Mouse (Mus musculus) neural tube, embryonic 13.5 days (tissue): ENCODE measurements around the gene Gm10190. TPM values are rescaled to one million over a fixed set of nuclear protein-coding genes. Genes with fewer than 3 reads are reported as not detected.

Experiments used
- ATAC-seq: fragments of 200-750 bp; cut with Nextera tagmentation; 2 replicates; pipeline ENCODE4 v1.8.0; 2017; ENCODE audit warnings: low read depth, mild to moderate bottlenecking, moderate TSS enrichment, moderate library complexity
- H3K27ac ChIP-seq: fragments of 300-500 bp; sonication (generic); replicated peaks from 2 replicates; pipeline ENCODE4 v1.5.1; 2015; ENCODE audit warnings: moderate library complexity, mild to moderate bottlenecking, inconsistent platforms
- H3K27me3 ChIP-seq: fragments of 300-500 bp; sonication (generic); 2 replicates; pipeline ENCODE4 v1.6.1; 2015; ENCODE audit warnings: mild to moderate bottlenecking, inconsistent platforms
- H3K36me3 ChIP-seq: fragments of 300-500 bp; sonication (generic); 2 replicates; pipeline ENCODE4 v1.6.1; 2015; ENCODE audit warnings: mild to moderate bottlenecking, inconsistent platforms
- H3K4me1 ChIP-seq: fragments of 300-500 bp; sonication (generic); replicated peaks from 2 replicates; pipeline ENCODE4 v1.6.1; 2015; ENCODE audit warnings: inconsistent platforms
- H3K4me2 ChIP-seq: fragments of 300-500 bp; sonication (generic); 2 replicates; pipeline ENCODE4 v1.6.1; 2015; ENCODE audit warnings: inconsistent platforms, mild to moderate bottlenecking, moderate library complexity
- H3K4me3 ChIP-seq: fragments of 300-500 bp; sonication (generic); 2 replicates; pipeline ENCODE4 v1.5.1; 2015; ENCODE audit warnings: mild to moderate bottlenecking, inconsistent platforms
- H3K9ac ChIP-seq: fragments of 300-500 bp; sonication (generic); 2 replicates; pipeline ENCODE4 v1.6.1; 2015; ENCODE audit warnings: moderate library complexity, mild to moderate bottlenecking, inconsistent platforms
- H3K9me3 ChIP-seq: fragments of 300-500 bp; sonication (generic); 2 replicates; pipeline ENCODE4 v1.6.1; 2016; ENCODE audit warnings: inconsistent platforms
- WGBS: fragments of 180-500 bp; shearing (Covaris S2); methylation state at CpG from one replicate; pipeline ENCODE4 v1.1.7; 2015; 5-methylcytosine and 5-hydroxymethylcytosine counted together
- polyA plus RNA-seq: library from polyadenylated mRNA; unstranded; fragments of >200 nt; fragmentation: Nextera tagmentation; extraction: Ambion mirVana; gene quantifications from 2 replicates; pipeline ENCODE4 v1.2.1, GENCODE M21; 2015

Gene Gm10190
- polyA plus RNA-seq, 1 experiment from 2014 or later, result 1.2 TPM

DNA sequence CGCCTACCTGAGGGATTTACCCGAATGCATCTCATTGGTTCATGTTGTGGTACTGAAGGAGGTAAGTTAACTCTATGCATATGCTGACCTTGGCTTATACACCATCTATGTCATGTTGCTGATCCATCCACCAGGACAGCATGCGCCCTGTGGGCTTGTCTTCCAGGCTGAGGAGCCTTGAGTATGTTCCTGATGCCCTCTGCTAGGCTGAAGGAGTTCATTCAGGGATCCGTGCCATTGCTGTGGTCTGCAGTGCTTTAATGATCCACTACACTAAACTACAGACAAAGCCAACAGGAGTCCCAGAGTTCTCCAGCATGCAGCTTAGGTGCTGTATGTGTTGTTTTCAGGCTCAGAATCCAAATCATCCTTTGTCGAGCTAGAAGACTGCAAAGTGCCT is 6.1 kb downstream of the Gm10190 start:
- Histone ChIP-seq H3K4me3 (no peak overlapping the region), H3K36me3 (no peaks in the 10 kb centered on the region), H3K4me1 (no peaks in the 10 kb centered on the region), H3K4me2 (no peak overlapping the region), H3K27me3 (no peaks in the 10 kb centered on the region), H3K9ac (no peak overlapping the region), H3K27ac (no peak overlapping the region), H3K9me3 (no peaks in the 10 kb centered on the region)
- 93% methylated on average over 5 of the region's 5 CpGs for WGBS
- no peak for ATAC-seq

DNA sequence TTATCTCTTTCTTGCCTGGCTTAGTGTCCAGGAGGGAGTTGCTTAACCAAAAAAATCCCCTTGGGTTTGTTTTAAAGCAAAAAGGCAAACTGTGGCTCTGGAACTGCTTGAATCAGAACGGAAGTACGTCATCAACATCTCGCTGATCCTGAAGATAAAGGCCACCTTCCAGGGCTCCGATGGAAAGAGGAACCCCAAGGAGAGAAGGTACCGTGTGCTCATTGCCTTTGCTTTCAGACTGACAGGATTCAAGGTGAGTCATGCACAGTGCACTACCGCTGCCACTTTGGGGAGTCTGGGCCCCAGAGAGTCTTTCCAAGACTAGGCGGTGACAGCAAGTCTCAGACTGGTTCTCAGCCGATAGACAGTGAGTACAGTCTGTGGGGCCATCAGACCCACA is 13.1 kb downstream of the Gm10190 start:
- H3K4me2 ChIP-seq, result no peak overlapping the region
- H3K9ac ChIP-seq, result no peak overlapping the region
- no peaks in the 10 kb centered on the region for H3K9me3 ChIP-seq
- H3K4me3 ChIP-seq, result no peak overlapping the region
- 91% methylated on average over 8 of the region's 8 CpGs for WGBS
- H3K27ac ChIP-seq, result no peak overlapping the region
- H3K4me1 ChIP-seq, result no peaks in the 10 kb centered on the region
- no peaks in the 10 kb centered on the region for H3K36me3 ChIP-seq
- H3K27me3 ChIP-seq, result no peaks in the 10 kb centered on the region
- no peak for ATAC-seq

DNA sequence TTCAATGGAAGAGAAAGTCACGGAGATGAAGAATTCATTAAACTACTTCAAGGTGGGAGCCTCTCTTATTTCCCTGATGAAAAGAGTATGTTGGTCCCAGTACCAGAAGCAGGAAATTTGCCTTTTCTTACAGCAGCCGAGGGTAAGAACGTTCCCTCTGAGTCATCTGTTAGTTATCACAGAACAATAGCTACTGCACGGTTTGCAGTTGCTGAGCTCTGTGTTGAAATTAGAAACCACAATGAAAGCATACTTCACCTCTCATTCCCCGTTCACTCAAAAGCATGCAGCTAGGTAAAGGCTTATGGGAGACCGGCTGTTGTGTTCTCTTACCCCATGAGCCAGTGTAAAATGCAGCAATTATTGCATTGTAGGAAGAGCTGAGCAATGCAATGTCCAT is 26.1 kb downstream of the Gm10190 start:
- ATAC-seq, result no peak
- Histone ChIP-seq H3K27ac (no peak overlapping the region), H3K36me3 (no peaks in the 10 kb centered on the region), H3K4me3 (no peak overlapping the region), H3K4me1 (no peaks in the 10 kb centered on the region), H3K27me3 (no peaks in the 10 kb centered on the region), H3K9ac (no peak overlapping the region), H3K4me2 (no peak overlapping the region), H3K9me3 (no peaks in the 10 kb centered on the region)
- WGBS, result 56% methylated on average over 6 of the region's 6 CpGs

DNA sequence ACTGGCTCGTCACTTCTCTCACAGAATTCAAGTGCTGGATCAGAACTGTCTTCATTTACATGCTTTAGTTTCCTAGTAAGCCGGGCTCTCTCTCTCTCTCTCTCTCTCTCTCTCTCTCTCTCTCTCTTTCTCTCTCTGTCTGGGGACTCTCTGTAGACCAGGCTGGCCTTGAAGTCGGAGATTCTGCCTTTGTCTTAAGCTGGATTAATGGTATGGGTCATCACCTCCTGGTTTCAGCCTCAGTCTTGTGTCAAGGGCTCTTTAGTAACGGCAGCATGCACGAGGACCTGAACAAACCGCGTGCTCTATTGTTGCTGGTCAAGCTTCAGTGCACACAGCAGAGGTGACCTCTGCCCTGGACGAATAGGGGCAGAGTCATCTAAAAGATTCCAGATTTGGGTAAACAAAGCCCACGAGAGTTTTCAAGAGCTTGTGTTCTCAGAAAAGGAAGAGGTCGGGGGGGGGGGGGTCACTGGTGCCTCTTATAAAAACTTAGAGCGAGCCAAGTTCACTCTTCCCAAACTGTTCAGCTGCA is 26.7 kb downstream of the Gm10190 start:
- ATAC-seq, result no peak
- Histone ChIP-seq H3K9ac (no peak overlapping the region), H3K36me3 (no peaks in the 10 kb centered on the region), H3K27ac (no peak overlapping the region), H3K4me3 (no peak overlapping the region), H3K27me3 (no peaks in the 10 kb centered on the region), H3K4me1 (no peaks in the 10 kb centered on the region), H3K9me3 (no peaks in the 10 kb centered on the region), H3K4me2 (no peak overlapping the region)
- 17% methylated on average over 11 of the region's 11 CpGs for WGBS

DNA sequence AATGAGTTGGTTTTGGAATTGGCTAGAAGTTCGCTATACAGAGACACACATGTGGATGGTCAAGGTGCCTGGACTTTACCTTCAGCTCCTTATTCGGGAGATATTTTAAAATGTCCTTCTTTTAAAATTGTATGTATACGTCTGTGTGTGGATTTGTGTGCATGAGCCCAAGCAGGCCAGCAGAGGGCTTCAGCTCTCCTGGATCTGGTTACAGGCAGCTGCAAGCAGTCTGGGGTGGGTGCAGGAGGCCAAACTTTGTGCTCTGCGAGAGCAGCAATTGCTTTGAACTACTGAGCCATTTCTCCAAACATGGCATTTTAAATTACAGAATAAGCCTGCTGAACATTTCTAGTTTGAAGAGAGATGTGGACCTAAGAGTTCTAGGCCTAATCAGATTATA is 28.1 kb downstream of the Gm10190 start:
- Histone ChIP-seq H3K4me1 (no peaks in the 10 kb centered on the region), H3K9me3 (no peaks in the 10 kb centered on the region), H3K36me3 (no peaks in the 10 kb centered on the region), H3K27ac (no peak overlapping the region), H3K4me2 (no peak overlapping the region), H3K9ac (no peak overlapping the region), H3K4me3 (no peak overlapping the region), H3K27me3 (no peaks in the 10 kb centered on the region)
- no peak for ATAC-seq
- WGBS, result 87% methylated on average over 4 of the region's 4 CpGs

DNA sequence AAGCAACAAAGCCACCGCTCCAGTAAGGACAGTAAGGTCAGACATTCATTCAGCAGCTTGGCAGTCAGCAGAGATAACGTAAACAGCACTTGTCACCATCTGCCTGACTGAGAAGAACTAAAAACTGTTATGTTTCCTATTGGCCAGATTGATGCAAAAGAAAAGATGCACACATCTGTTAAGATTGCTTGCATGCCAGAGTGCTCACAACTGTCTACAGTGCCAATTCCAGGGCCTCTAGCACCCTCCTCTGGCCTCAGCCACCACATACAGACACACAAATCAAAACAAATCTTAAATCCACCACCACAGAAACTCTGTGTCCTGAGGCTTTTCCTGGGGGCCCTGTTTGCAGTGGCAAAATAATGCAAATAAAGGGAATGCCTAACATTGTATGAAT is 41.0 kb downstream of the Gm10190 start:
- Histone ChIP-seq H3K9me3 (no peaks in the 10 kb centered on the region), H3K4me1 (no peaks in the 10 kb centered on the region), H3K27ac (no peak overlapping the region), H3K4me3 (no peak overlapping the region), H3K27me3 (no peaks in the 10 kb centered on the region), H3K36me3 (no peaks in the 10 kb centered on the region), H3K4me2 (no peak overlapping the region), H3K9ac (no peak overlapping the region)
- no peak for ATAC-seq
- 77% methylated on average over 2 of the region's 2 CpGs for WGBS

DNA sequence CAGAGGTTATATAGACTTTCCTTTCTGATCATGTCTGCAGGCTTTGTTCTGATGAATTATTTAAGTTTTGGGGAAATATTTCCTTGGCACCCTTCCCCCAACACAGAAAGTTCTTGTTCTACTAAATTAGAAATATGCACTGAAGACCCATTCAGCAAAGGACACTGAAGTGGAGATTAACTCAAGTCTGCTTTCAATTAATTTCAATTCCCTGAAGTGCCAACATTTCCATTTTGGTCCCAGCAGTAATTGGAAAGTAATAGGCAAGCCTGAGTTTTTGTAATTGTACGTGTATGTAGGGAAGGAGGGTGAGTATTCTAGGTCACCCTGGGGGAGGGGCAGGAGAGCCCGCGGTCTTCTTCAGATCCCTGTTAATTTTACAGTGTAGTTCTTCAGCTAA is 46.9 kb downstream of the Gm10190 start:
- ATAC-seq, result no peak

DNA sequence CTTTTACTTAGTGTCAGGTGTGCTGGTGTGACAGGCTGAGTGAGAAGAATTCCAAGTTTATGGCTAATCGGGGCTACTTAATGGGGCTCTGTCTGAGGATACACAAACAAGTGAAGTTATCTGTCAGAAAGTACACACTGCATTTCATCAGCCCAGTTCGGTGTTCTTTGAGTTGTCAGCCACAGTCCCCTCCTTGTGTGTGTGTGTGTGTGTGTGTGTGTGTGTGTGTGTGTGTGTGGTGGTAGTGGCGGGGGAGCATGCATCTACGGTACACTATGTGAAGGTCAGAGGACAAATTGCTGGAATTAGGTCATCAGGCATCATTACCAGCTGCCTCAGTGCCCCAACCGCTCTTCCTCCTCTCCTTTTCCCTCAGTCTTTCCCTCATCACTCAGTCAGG is 47.9 kb downstream of the Gm10190 start:
- Histone ChIP-seq H3K36me3 (no peaks in the 10 kb centered on the region), H3K4me3 (no peak overlapping the region), H3K4me2 (no peak overlapping the region), H3K27me3 (no peaks in the 10 kb centered on the region), H3K9ac (no peak overlapping the region), H3K4me1 (no peaks in the 10 kb centered on the region), H3K27ac (no peak overlapping the region), H3K9me3 (no peaks in the 10 kb centered on the region)
- WGBS, result 87% methylated on average over 4 of the region's 5 CpGs
- ATAC-seq, result no peak

More for the DNA sequence above, 46.9 kb downstream of the Gm10190 start:
- H3K4me2 ChIP-seq, result no peak overlapping the region
- 73% methylated on average over 3 of the region's 3 CpGs for WGBS
- H3K36me3 ChIP-seq, result no peaks in the 10 kb centered on the region
- no peaks in the 10 kb centered on the region for H3K27me3 ChIP-seq
- no peak overlapping the region for H3K4me3 ChIP-seq
- H3K9ac ChIP-seq, result no peak overlapping the region
- no peaks in the 10 kb centered on the region for H3K4me1 ChIP-seq
- no peaks in the 10 kb centered on the region for H3K9me3 ChIP-seq
- H3K27ac ChIP-seq, result no peak overlapping the region

DNA sequence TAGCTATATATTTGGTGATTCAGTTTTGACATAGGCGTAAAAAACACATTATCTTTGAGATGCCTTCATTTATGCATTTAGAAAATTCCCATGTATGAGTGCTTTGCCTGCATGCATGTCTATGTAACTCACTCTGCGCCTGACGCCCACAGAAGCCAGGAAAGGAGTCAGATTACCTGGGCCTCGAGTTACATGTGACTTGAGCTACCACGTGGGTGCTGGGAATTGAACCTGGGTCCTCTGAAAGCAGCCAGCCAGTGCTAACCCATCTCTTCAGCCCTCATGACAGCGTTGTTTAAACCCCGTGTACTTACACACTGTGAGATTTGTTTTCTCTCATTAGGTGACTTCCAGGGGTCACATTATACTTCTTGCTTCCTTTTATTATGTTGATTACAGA is 48.8 kb downstream of the Gm10190 start:
- no peaks in the 10 kb centered on the region for H3K36me3 ChIP-seq
- no peaks in the 10 kb centered on the region for H3K4me1 ChIP-seq
- H3K4me3 ChIP-seq, result no peak overlapping the region
- no peak overlapping the region for H3K27ac ChIP-seq
- no peaks in the 10 kb centered on the region for H3K9me3 ChIP-seq
- no peak overlapping the region for H3K9ac ChIP-seq
- no peaks in the 10 kb centered on the region for H3K27me3 ChIP-seq
- H3K4me2 ChIP-seq, result no peak overlapping the region
- WGBS, result 85% methylated on average over 7 of the region's 7 CpGs
- ATAC-seq, result no peak

DNA sequence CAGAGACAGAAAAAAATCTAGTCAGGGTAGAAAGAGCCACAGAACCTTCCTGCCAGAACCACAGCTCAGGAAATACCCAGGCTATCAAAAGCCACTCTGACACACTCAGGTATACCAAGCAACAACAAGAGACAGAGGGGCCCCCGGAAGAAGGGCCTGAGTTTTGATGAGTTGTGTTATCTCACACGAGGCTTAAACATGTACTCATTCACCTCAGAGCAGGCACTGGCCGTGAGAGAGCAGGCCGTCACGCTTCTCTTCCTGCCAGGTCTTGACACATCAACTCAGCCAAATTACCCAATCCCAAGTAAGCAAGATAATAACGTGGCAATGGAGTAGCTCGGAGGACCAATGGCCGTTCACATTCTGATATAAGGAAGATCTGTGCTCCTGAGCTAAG is 49.7 kb downstream of the Gm10190 start:
- Histone ChIP-seq H3K36me3 (no peaks in the 10 kb centered on the region), H3K9ac (no peak overlapping the region), H3K9me3 (no peaks in the 10 kb centered on the region), H3K4me1 (no peaks in the 10 kb centered on the region), H3K4me2 (no peak overlapping the region), H3K27ac (no peak overlapping the region), H3K4me3 (no peak overlapping the region), H3K27me3 (no peaks in the 10 kb centered on the region)
- ATAC-seq, result no peak
- 83% methylated on average over 8 of the region's 8 CpGs for WGBS

Other genes starting within 250 kb of the Gm10190 start
- 2.0 and 2.1 TPM in 2 replicates for gene Galm, start 246.1 kb downstream of the Gm10190 start, polyA plus RNA-seq
- 470 and 550 TPM in 2 replicates for gene Srsf7, start 166.2 kb downstream of the Gm10190 start, polyA plus RNA-seq
- not detected in 2 replicates for gene Ttc39d, start 166.1 kb downstream of the Gm10190 start, polyA plus RNA-seq
- 21.5 and 23.7 TPM in 2 replicates for gene Gemin6, start 149.1 kb downstream of the Gm10190 start, polyA plus RNA-seq
- 52.8 and 55.9 TPM in 2 replicates for gene Morn2, start 83.3 kb downstream of the Gm10190 start, polyA plus RNA-seq
- 45.7 and 47.2 TPM in 2 replicates for gene Dhx57, start 83.1 kb downstream of the Gm10190 start, polyA plus RNA-seq
- 0.85 and 0.87 TPM in 2 replicates for gene Arhgef33, start 66.1 kb downstream of the Gm10190 start, polyA plus RNA-seq
- 8.1 and 8.2 TPM in 2 replicates for gene Sos1, start 106.9 kb upstream of the Gm10190 start, polyA plus RNA-seq
- gene Cdkl4, start 204.3 kb upstream of the Gm10190 start, polyA plus RNA-seq, result 4.7 and 5.9 TPM in 2 replicates